Mouse (Mus musculus) ovary, postnatal 10 days (tissue): Measurements from ENCODE around the gene Narfl.
"Not testable (repeated sequence)": the region's sequence is repeated elsewhere in the genome, so short reads cannot be mapped to it uniquely, and the experiment has no call there.

ENCODE experiments used
- DNase-seq: peaks from one replicate; pipeline ENCODE4 v3.0.0; 2022; ENCODE audit warnings: low spot score

Gene Narfl

DNA sequence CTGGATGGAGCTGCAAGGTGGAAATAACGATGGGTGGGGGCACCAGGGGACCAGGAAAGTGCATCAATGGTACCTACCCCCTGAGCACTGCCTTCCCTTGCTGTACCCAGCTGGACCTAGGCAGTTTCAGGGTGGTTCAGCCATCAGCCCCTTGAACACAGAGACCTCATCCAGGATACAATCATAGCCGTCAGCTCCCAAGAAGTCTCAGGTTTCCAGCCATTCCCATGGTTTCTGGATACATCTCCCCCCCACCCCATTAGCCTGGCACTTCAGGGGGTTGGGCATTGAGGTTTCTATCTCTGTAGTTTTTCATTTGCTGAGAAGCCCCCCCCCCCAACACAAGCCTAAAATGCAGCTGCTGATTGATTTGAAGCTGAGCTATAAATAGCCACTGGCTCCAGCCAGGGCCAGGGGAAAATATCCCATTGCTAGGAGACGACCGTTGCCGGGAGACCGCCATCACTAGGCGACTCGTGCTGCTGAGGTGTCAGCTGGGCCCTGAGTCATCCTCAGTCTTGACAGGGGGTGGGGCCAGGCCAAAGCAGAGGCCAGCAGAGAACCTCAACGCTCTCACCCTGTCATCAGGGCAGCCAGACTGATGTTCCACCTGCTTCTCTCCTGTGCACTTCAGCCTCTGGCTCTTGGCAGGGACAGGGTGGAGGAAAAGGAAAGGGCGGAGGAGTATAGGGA, 29.4 kb downstream of the Narfl start:
- no peak for DNase-seq

- no peak for DNase-seq
Measured at GRCm38 (mm10) chr17:25806507-25806906, 32.9 kb downstream of the Narfl start.

DNA sequence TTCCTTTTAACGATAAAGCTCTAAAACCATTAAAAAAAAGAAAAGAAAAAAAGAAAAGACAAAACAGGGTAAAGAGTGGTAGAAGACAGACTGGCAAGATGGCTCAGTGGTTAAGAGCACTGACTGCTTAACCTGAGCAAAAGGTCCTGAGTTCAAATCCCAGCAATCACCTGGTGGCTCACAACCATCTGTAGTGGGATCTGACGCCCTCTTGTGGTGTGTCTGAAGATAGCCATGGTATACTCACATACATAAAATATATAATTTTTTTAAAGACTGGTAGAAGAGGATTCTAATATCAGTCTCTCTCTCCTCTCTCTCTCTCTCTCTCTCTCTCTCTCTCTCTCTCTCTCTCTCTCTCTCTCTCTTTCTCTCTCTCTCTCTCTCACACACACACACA, 33.9 kb downstream of the Narfl start:
- not testable (repeated sequence) for DNase-seq

DNA sequence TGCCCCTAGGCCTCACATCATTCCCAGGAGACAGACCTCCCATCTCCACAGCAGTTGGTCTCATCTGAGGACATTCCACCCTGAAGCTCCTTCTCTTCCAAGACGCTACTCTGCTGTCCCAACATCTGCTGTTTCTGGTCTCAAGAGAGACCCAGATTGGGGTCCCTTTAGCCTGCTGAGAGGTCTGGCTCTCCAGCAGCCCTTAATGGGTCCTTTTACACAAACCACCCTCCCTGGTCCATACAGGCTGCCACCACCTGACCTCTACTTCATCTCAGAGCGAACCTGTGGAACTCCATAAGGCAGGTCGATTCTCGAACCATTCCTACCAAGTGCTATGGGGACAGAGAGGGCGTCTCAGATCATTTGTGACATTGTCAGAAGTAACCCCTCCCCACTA, 34.5 kb downstream of the Narfl start:
- DNase-seq = no peak

- no peak for DNase-seq
Measured at GRCm38 (mm10) chr17:25808789-25809605, 35.4 kb downstream of the Narfl start, which contains the start of gene Fbxl16. Gene Fbxl16, plus strand, starts transcription at chr17:25809085.

GRCm38 (mm10) chr17:25809606-25810340, 36.2 kb downstream of the Narfl start:
- no peak for DNase-seq

DNA sequence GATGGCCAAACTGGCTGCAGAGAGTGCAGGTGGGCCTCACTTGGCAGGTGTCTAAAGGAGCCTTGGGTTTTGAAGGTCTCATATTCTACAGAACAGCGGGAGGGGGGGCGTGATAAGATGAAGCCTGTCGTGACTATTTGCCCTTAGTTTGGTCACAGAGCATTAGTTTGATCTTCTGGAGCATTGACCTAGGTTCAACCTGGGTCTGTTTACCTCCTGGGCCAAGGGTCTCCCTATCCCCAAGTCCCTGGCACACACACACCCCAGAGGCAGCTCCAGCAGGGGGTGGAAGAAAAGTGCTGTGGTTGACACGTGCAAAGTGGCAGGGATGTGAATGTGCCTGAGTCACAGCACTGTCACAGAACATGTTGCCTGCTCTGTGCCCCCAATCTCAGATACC, 37.3 kb downstream of the Narfl start:
- DNase-seq = no peak

- peak; percentile 80 for DNase-seq
Measured at GRCm38 (mm10) chr17:25813471-25813870, 39.9 kb downstream of the Narfl start.

GRCm38 (mm10) chr17:25817662-25818061, 44.1 kb downstream of the Narfl start:
- no peak for DNase-seq

GRCm38 (mm10) chr17:25818851-25819780, 45.5 kb downstream of the Narfl start:
- no peak for DNase-seq

- DNase-seq = peak; percentile 53
Measured at GRCm38 (mm10) chr17:25823452-25823851, 49.9 kb downstream of the Narfl start, which contains the start of gene Wdr24. Gene Wdr24, plus strand, starts transcription at chr17:25823627.

GRCm38 (mm10) chr17:25824362-25825142, 51.0 kb downstream of the Narfl start:
- no peak for DNase-seq

- no peak for DNase-seq
Measured at GRCm38 (mm10) chr17:25825311-25825710, 51.7 kb downstream of the Narfl start.

GRCm38 (mm10) chr17:25825984-25826570, 52.5 kb downstream of the Narfl start:
- no peak for DNase-seq

GRCm38 (mm10) chr17:25827011-25827410, 53.4 kb downstream of the Narfl start:
- no peak for DNase-seq

- DNase-seq = no peak
Measured at GRCm38 (mm10) chr17:25827546-25828222, 54.1 kb downstream of the Narfl start.

- DNase-seq = no peak
Measured at GRCm38 (mm10) chr17:25828223-25828594, 54.6 kb downstream of the Narfl start.

DNA sequence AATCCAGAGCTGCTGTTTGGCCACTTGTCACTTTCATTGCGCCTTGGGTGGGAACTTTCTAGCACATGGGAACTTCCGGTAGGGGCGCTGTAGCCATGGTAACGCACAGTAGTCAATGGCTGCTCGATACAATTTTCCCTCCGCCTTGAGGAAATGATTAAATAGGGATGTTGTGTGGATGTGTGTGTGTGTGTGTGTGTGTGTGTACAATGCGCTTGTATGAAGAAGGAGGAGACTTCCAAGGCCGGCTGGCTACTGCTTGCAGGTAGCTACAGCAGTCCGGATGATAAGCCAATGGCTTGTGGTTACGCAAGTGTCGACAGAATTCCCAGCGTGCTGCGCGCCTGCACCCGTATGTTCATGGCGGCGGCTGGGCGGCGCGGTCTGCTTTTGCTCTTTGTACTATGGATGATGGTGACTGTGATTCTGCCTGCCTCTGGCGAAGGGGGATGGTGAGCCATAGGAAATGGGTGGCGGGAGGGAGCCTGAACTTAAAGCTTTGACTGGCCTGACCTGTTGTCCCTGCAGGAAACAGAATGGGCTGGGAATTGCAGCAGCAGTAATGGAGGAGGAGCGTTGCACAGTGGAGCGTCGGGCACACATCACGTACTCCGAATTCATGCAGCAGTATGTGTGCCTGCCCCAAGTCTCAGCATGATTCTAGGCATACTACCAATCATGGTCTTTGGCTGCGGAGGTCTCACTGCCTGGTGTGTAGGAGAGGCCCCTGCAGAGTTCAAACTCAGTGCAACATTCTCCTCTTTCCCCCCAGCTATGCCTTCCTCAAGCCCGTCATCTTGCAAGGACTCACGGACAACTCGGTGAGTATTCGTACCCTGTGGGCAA, 55.4 kb downstream of the Narfl start, which contains the start of gene Jmjd8:
Gene Jmjd8 (plus strand): TSS at position 156 of the 846 bp plus-strand sequence.
- peak; percentile 58 for DNase-seq

GRCm38 (mm10) chr17:25829558-25830017, 56.0 kb downstream of the Narfl start:
- no peak for DNase-seq
